Mouse (Mus musculus): ENCODE measurements at regions not wholly inside any gene's neighbourhood (a gene's known extent, or its start where the extent isn't known, plus 50 kb on each side); places are given as distances from the start of the nearest gene placed in this dataset.

DNA sequence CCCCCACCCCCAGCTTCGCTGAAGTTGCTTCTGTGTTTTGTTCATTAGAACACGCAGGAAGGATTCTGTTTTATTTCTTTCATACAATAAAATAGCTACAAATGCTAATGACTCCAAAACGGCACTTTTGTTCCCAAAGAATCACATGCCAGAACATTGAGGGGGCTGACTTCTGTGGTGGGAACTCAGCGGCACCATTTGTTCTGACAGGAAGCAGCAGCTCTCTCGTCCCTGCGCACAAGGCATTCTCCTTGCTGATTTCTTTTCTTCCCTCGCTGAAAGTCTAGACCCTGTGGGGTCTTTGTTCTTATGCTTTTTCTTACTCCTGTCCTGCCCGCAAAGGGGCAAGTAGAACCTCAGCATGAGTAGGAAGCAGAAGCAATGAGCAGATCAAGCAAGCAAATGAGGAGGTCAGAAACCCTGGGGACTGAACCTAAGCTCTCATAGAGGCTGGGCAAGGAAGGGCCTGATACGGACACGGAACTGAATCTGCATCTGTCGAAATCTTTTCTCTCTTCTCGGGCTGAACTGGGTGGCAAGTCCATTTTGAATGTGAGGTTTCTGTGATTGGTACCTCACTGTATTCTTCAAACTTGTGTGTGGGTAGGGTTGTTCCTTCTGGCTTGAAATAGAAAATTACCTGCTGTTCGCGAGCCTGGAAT lies 256.5 kb downstream of the Tmsb4x start:
- no peak for TF ChIP-seq MAFK (IDR thresholded peaks at IDR 0.05; ENCODE audit: insufficient read depth, low read depth, low read length)
- no peak for TF ChIP-seq CHD2 (IDR thresholded peaks at IDR 0.05; ENCODE audit: low read depth, low read length)
- no peak for TF ChIP-seq ZNF384 (IDR thresholded peaks at IDR 0.05; ENCODE audit: low read depth, low read length)

All from ES-E14 (cell line).